Mouse (Mus musculus) CH12.LX (cell line): ENCODE data around the gene Poc1b. TPM values are rescaled to one million over a fixed set of nuclear protein-coding genes. Genes with fewer than 3 reads are reported as not detected.

Source experiments
- DNase-seq: peaks from one replicate; pipeline ENCODE4 v3.0.0-alpha.2; 2013; ENCODE audit errors: extremely low read depth
- H3K27ac ChIP-seq: 2 replicates; pipeline ENCODE4 v1.5.1; 2012; ENCODE audit warnings: low read depth, mild to moderate bottlenecking, control low read depth, moderate library complexity; ENCODE audit not compliant: insufficient read depth
- H3K27me3 ChIP-seq: replicated peaks from 2 replicates; pipeline ENCODE3; 2012; ENCODE audit warnings: inconsistent platforms
- H3K36me3 ChIP-seq, 2 experiments: replicated peaks in 1 of 2; 2 replicates each; pipeline versions ENCODE3 to v1.6.1; 2012; ENCODE audit warnings: inconsistent platforms in 1 of 2, low read length in 1 of 2, mild to moderate bottlenecking in 1 of 2, mixed read lengths in 1 of 2, moderate library complexity in 1 of 2; ENCODE audit not compliant: control insufficient read depth in 1 of 2, insufficient read depth in 1 of 2
- H3K4me1 ChIP-seq, 2 experiments: 2 replicates each; pipeline ENCODE4 v1.6.1; 2012; ENCODE audit warnings: inconsistent platforms in 1 of 2, moderate library complexity in 1 of 2; ENCODE audit not compliant: insufficient read depth in 2 of 2, control insufficient read depth in 1 of 2
- H3K4me2 ChIP-seq: 2 replicates; pipeline ENCODE4 v1.6.1; 2012; ENCODE audit warnings: low read depth, mild to moderate bottlenecking, control low read depth; ENCODE audit not compliant: poor library complexity, insufficient read depth, severe bottlenecking
- H3K4me3 ChIP-seq, 3 experiments: fragments of 150-350 bp in 1 of 3; sonication (generic) in 1 of 3; replicated peaks in 1 of 3; 2 replicates each; pipeline versions ENCODE3 to v1.5.1; 2011 to 2012; ENCODE audit warnings: low read depth in 2 of 3, low read length in 2 of 3, mild to moderate bottlenecking in 2 of 3, moderate library complexity in 2 of 3, control low read depth in 1 of 3, improper control_type of control experiment in 1 of 3, inconsistent platforms in 1 of 3, mixed read lengths in 1 of 3; ENCODE audit not compliant: poor library complexity in 1 of 3
- H3K79me2 ChIP-seq: replicated peaks from 2 replicates; pipeline ENCODE4 v1.6.1; 2012; ENCODE audit warnings: mild to moderate bottlenecking, moderate library complexity; ENCODE audit not compliant: control insufficient read depth, poor library complexity, insufficient read depth, severe bottlenecking; ENCODE audit errors: extremely low read depth
- H3K9ac ChIP-seq: 2 replicates; pipeline ENCODE4 v1.6.1; 2012; ENCODE audit warnings: low read depth, mild to moderate bottlenecking, control low read depth, moderate library complexity; ENCODE audit not compliant: insufficient read depth
- H3K9me3 ChIP-seq: replicated peaks from 2 replicates; pipeline ENCODE3; 2012; ENCODE audit warnings: low read length, inconsistent platforms, mixed read lengths
- BHLHE40 ChIP-seq: IDR thresholded peaks from 2 replicates; pipeline ENCODE4 v1.6.1; 2011; ENCODE audit warnings: mild to moderate bottlenecking, low read depth, low read length, improper control_type of control experiment
- CHD2 ChIP-seq: IDR thresholded peaks from 2 replicates; pipeline ENCODE4 v1.6.1; 2011; ENCODE audit warnings: low read length, improper control_type of control experiment
- ELF1 ChIP-seq: IDR thresholded peaks from 2 replicates; pipeline ENCODE4 v1.6.1; 2014; ENCODE audit warnings: low read depth, mild to moderate bottlenecking, inconsistent platforms, low read length, improper control_type of control experiment
- EP300 ChIP-seq: IDR thresholded peaks from 2 replicates; pipeline ENCODE4 v1.6.1; 2011; ENCODE audit warnings: low read length, improper control_type of control experiment
- GABPA ChIP-seq: IDR thresholded peaks from 2 replicates; pipeline ENCODE4 v1.6.1; 2012; ENCODE audit warnings: low read depth, low read length, improper control_type of control experiment, inconsistent platforms; ENCODE audit not compliant: insufficient replicate concordance
- IRF4 ChIP-seq: IDR thresholded peaks from 2 replicates; pipeline ENCODE4 v1.6.1; 2014; ENCODE audit warnings: low read depth, mild to moderate bottlenecking, inconsistent platforms, low read length, improper control_type of control experiment
- JUN ChIP-seq: IDR thresholded peaks from 2 replicates; pipeline ENCODE4 v1.6.1; 2011; ENCODE audit warnings: low read depth, mild to moderate bottlenecking, low read length, improper control_type of control experiment, moderate library complexity; ENCODE audit not compliant: insufficient read depth
- JUND ChIP-seq: conservative IDR thresholded peaks from 2 replicates; pipeline ENCODE4 v1.6.1; 2011; ENCODE audit warnings: low read depth, low read length, improper control_type of control experiment
- MAX ChIP-seq: IDR thresholded peaks from 2 replicates; pipeline ENCODE4 v1.6.1; 2011; ENCODE audit warnings: low read length, improper control_type of control experiment
- MEF2A ChIP-seq: IDR thresholded peaks from 2 replicates; pipeline ENCODE4 v1.6.1; 2014; ENCODE audit warnings: low read depth, mild to moderate bottlenecking, inconsistent platforms, low read length, improper control_type of control experiment, borderline replicate concordance
- MXI1 ChIP-seq: IDR thresholded peaks from 2 replicates; pipeline ENCODE4 v1.6.1; 2011; ENCODE audit warnings: mild to moderate bottlenecking, low read depth, low read length, improper control_type of control experiment
- MYC ChIP-seq: IDR thresholded peaks from 2 replicates; pipeline ENCODE4 v1.6.1; 2011; ENCODE audit warnings: low read depth, mild to moderate bottlenecking, improper control_type of control experiment, low read length
- NELFE ChIP-seq: IDR thresholded peaks from 2 replicates; pipeline ENCODE4 v1.6.1; 2011; ENCODE audit warnings: low read depth, low read length, improper control_type of control experiment
- POLR2A ChIP-seq: IDR thresholded peaks from 2 replicates; pipeline ENCODE4 v1.6.1; 2011; ENCODE audit warnings: low read depth, mild to moderate bottlenecking, improper control_type of control experiment, low read length
- RAD21 ChIP-seq: IDR thresholded peaks from 2 replicates; pipeline ENCODE4 v1.6.1; 2011; ENCODE audit warnings: low read depth, mild to moderate bottlenecking, low read length, improper control_type of control experiment, moderate library complexity
- SIN3A ChIP-seq: IDR thresholded peaks from 2 replicates; pipeline ENCODE4 v1.6.1; 2012; ENCODE audit warnings: low read length, improper control_type of control experiment, inconsistent platforms
- SMC3 ChIP-seq: IDR thresholded peaks from 2 replicates; pipeline ENCODE4 v1.6.1; 2011; ENCODE audit warnings: low read depth, low read length, improper control_type of control experiment
- TBP ChIP-seq: conservative IDR thresholded peaks from 2 replicates; pipeline ENCODE4 v1.6.1; 2011; ENCODE audit warnings: low read depth, low read length, improper control_type of control experiment
- UBTF ChIP-seq: IDR thresholded peaks from 2 replicates; pipeline ENCODE4 v1.6.1; 2012; ENCODE audit warnings: low read depth, mild to moderate bottlenecking, inconsistent platforms, low read length, improper control_type of control experiment, moderate library complexity
- USF1 ChIP-seq: IDR thresholded peaks from 2 replicates; pipeline ENCODE4 v1.6.1; 2014; ENCODE audit warnings: low read depth, mild to moderate bottlenecking, inconsistent platforms, low read length, improper control_type of control experiment
- USF2 ChIP-seq: conservative IDR thresholded peaks from 2 replicates; pipeline ENCODE4 v1.6.1; 2011; ENCODE audit warnings: low read depth, low read length, improper control_type of control experiment
- ZKSCAN1 ChIP-seq: IDR thresholded peaks from 2 replicates; pipeline ENCODE4 v1.6.1; 2012; ENCODE audit warnings: low read depth, inconsistent platforms, low read length, improper control_type of control experiment, borderline replicate concordance
- dilution Hi-C: fragments of 300-500 bp; cut with MboI; formaldehyde crosslinking; loops from 2 replicates; pipeline ENCODE4 v1.14.3; 2020; ENCODE audit warnings: low sequenced_read_pairs; ENCODE audit not compliant: extremely low pct_unique_long_range_greater_than_20kb, extremely low pct_ligation_motif_present
- in situ Hi-C: fragments of 300-500 bp; cut with MboI; formaldehyde crosslinking; loops from 3 replicates; pipeline ENCODE4 v1.14.3; 2019; ENCODE audit warnings: low sequenced_read_pairs, low pct_ligation_motif_present, low pct_unique_long_range_greater_than_20kb, mixed read lengths
- polyA plus RNA-seq: library from polyadenylated mRNA; unstranded; fragments of >175 nt; gene quantifications from 2 replicates; pipeline ENCODE4 v1.2.1, GENCODE M21; 2012; ENCODE audit warnings: low read depth; ENCODE audit not compliant: insufficient read length
- total RNA-seq, 2 experiments: library from RNA; depleted of rRNA; stranded (reverse); fragments of 300-350 nt in 1 of 2; fragments of >200 nt in 1 of 2; gene quantifications; 2 replicates each; pipeline ENCODE4 v1.2.3; 2012 to 2014

Gene Poc1b
- total and polyA plus RNA-seq, 3 experiments, result 3.8 to 18.2 (median 5.6) TPM

DNA sequence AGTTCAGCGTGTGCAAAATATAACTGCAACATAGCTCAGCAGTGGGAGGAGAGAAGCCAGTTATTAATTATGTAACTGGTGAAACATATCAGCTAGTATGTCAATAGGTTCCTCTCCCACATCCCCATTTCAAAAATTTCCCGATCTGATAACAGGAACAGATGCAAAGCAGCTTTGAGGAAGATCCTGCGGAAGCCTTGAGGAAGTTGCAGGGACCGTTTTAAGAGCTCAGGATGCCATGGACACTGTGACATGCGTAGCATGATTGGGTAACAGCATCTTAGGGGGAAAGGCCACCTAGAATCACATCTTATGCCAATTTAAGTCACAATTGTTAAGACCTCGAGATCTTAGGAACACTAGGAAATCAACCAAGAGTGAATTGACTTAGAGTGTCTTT is 16.9 kb upstream of the Poc1b start:
- TF ChIP-seq UBTF, result no peak
- TF ChIP-seq IRF4, result no peak
- no peak for TF ChIP-seq TBP
- TF ChIP-seq USF1, result no peak
- no peak for TF ChIP-seq SMC3
- TF ChIP-seq, all 38 proteins: peak for 0
- H3K27ac ChIP-seq, result no peak overlapping the region
- H3K4me1 ChIP-seq, result peaks cover 8 to 16% of the 10 kb centered on the region in 2 experiments; a peak in 3 of 4 replicates
- H3K79me2 ChIP-seq, result no peaks in the 10 kb centered on the region
- H3K36me3 ChIP-seq, result no peaks in the 10 kb centered on the region
- H3K9me3 ChIP-seq, result peaks cover 3% of the 10 kb centered on the region
- no peak overlapping the region for H3K9ac ChIP-seq
- H3K4me3 ChIP-seq, result no peak overlapping the region
- dilution Hi-C loops (no loop called here), in situ Hi-C loops (loop anchor here (25.0 kb wide), 3 partner anchors 178 to 603 kb away; partner anchors contain the start of gene Atp2b1)
- no peak overlapping the region for H3K4me2 ChIP-seq
- H3K27me3 ChIP-seq, result no peaks in the 10 kb centered on the region
- no peak for DNase-seq

DNA sequence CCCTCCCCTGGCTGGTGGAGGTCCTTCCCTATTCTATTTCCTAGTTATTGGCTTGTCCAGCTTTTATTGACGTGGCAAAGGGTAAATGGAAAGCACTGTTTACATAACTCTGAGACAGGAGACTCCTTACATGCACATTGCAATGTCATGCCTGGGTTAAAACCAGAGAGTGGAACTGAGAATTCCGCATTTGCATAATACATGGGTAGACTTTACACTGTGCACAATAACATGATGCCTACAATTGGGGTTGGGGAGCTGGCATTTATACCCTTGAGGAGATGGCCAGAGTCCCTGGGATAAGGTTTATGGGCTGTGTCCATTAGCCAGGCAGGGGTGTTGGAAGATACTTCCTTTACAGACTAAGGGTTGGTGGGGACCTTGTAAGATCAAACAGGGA is 13.5 kb upstream of the Poc1b start:
- H3K9me3 ChIP-seq, result peaks cover 5% of the 10 kb centered on the region
- dilution Hi-C loops, result no loop called here
- TF ChIP-seq GABPA, result no peak
- TF ChIP-seq IRF4, result peak; percentile 57
- peak; percentile 63 for TF ChIP-seq EP300
- TF ChIP-seq, all 38 proteins: peak for 2
- in situ Hi-C loops, result loop anchor here (25.0 kb wide), 3 partner anchors 181 to 606 kb away; partner anchors contain the start of gene Atp2b1
- no peak overlapping the region for H3K9ac ChIP-seq
- H3K4me3 ChIP-seq, result no peak overlapping the region
- H3K4me2 ChIP-seq, result peak overlapping the region; percentile 60
- peaks cover 6 to 14% of the 10 kb centered on the region in 2 experiments; a peak in 3 of 4 replicates for H3K4me1 ChIP-seq
- DNase-seq, result no peak
- H3K27me3 ChIP-seq, result no peaks in the 10 kb centered on the region
- H3K27ac ChIP-seq, result no peak overlapping the region
- H3K36me3 ChIP-seq, result peaks cover 0 to 6% of the 10 kb centered on the region in 2 experiments
- no peaks in the 10 kb centered on the region for H3K79me2 ChIP-seq

DNA sequence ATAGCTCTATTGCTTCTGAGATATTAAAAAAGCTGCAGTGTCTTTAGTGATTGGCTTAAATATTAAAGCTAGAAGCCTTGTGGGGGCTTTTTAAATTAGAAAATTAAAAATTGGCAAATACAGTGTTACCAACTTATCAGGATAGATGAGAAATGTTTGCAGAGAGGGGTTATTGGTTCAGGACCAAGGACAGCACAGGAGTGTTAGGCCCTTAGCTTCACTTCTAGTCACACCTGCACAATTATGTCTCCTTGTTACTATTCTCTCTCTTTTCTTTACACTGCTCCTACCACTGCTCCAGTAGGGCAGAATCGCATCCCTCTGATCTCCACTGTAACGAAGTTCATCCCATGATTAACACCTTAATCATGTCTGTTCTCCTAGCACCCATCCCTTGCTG is 11.7 kb upstream of the Poc1b start:
- no peak for DNase-seq
- dilution Hi-C loops, result no loop called here

More for the DNA sequence above, 11.7 kb upstream of the Poc1b start:
- Histone ChIP-seq H3K79me2 (no peaks in the 10 kb centered on the region), H3K4me2 (no peak overlapping the region), H3K36me3 (peaks cover 0 to 6% of the 10 kb centered on the region in 2 experiments), H3K9ac (no peak overlapping the region), H3K9me3 (peaks cover 5% of the 10 kb centered on the region), H3K27me3 (no peaks in the 10 kb centered on the region), H3K4me1 (peaks cover 6 to 14% of the 10 kb centered on the region in 2 experiments; a peak in 3 of 4 replicates), H3K4me3 (no peak overlapping the region), H3K27ac (no peak overlapping the region)
- TF ChIP-seq BHLHE40 (no peak), MAX (no peak), ELF1 (no peak), NELFE (no peak), JUN (no peak), MYC (no peak), SIN3A (no peak), USF2 (no peak), MEF2A (no peak), JUND (no peak), POLR2A (no peak), RAD21 (no peak), CHD2 (no peak), ZKSCAN1 (no peak), MXI1 (no peak)
- in situ Hi-C loops, result loop anchor here (25.0 kb wide), 3 partner anchors 183 to 608 kb away; partner anchors contain the start of gene Atp2b1
